Mouse (Mus musculus): ENCODE results near the gene Mapk11. TPM values are rescaled to one million over a fixed set of nuclear protein-coding genes. Genes with fewer than 3 reads are reported as not detected.

Gene Mapk11
- polyA plus RNA-seq, 2 experiments = 0.83 to 0.84 TPM

DNA sequence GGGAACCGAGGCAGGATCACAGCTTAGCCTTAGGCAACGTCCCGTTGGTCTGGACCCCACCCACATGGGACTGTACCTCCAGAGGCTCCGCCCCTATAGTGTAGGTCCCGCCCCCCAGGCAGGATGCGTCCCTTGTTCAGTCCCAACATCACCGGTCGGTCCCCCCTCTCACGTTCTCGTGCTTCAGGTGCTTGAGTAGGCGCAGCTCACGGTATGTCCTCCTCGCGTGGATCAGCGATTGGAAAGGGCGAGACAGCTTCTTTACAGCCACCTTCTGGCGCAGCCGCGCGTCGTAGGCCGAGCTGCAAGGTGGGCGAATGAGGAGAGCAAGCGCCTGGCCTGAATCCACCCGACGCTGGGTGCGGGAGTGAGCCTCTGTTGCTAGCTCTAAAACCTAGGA, 2.9 kb downstream of the Mapk11 start:
- H3K27me3 ChIP-seq (ENCODE audit: control insufficient read depth, insufficient read depth, low read length) = peaks cover 64% of the 10 kb centered on the region
- no peak overlapping the region for H3K9ac ChIP-seq (replicated peaks)
- no peaks in the 10 kb centered on the region for H3K36me3 ChIP-seq (replicated peaks; ENCODE audit: control insufficient read depth, insufficient read depth, low read depth)
- H3K4me2 ChIP-seq (ENCODE audit: low read depth) = no peak overlapping the region
- no peak for ATAC-seq (ENCODE audit: insufficient read depth)
- no peak for DNase-seq (ENCODE audit: low read depth in 3 of 3, low spot score in 3 of 3)
- WGBS (ENCODE audit: insufficient replicate concordance) = 2% methylated on average over 27 of the region's 27 CpGs
- no peak overlapping the region for H3K27ac ChIP-seq
- no peaks in the 10 kb centered on the region; a peak in 1 of 4 replicates for H3K4me1 ChIP-seq (replicated peaks; ENCODE audit: control insufficient read depth in 2 of 2, insufficient read depth in 2 of 2, low read length in 1 of 2)
- H3K9me3 ChIP-seq (ENCODE audit: control insufficient read depth, low read length) = no peaks in the 10 kb centered on the region
- no peak overlapping the region for H3K4me3 ChIP-seq (ENCODE audit: insufficient read depth in 1 of 2, low read depth in 2 of 2, low read length in 2 of 2)
- TF ChIP-seq EP300 (IDR thresholded peaks at IDR 0.05; ENCODE audit: low read depth) (no peak), CTCF (IDR thresholded peaks at IDR 0.05; ENCODE audit: low read depth) (no peak)

DNA sequence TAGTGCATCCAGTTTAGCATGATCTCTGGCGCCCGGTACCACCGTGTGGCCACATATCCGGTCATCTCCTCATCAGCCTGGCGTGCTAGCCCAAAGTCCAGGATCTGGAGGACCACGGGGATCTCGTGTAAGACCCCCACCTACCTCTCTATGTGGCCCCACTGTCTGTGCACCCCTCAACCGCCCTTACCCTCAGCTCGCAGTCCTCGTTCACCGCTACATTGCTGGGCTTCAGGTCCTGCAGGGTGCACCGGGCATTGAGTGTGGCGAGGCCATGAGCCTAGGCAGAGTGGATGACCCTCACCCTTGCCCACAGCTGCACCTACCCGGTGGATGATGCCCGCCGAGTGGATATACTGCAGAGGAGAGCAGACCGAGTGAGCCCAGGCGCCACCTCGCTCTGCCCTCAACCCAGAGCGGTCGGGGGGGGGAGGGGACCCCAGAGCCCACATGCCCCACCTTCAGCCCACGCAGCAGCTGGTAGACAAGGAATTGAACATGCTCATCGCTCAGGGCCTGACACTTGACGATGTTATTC, 3.5 kb downstream of the Mapk11 start:
- no peaks in the 10 kb centered on the region; a peak in 1 of 4 replicates for H3K4me1 ChIP-seq (replicated peaks; ENCODE audit: control insufficient read depth in 2 of 2, insufficient read depth in 2 of 2, low read length in 1 of 2)
- H3K9me3 ChIP-seq (ENCODE audit: control insufficient read depth, low read length) = no peaks in the 10 kb centered on the region
- TF ChIP-seq CTCF (IDR thresholded peaks at IDR 0.05; ENCODE audit: low read depth) (no peak), EP300 (IDR thresholded peaks at IDR 0.05; ENCODE audit: low read depth) (no peak)
- no peak overlapping the region for H3K4me3 ChIP-seq (ENCODE audit: insufficient read depth in 1 of 2, low read depth in 2 of 2, low read length in 2 of 2)
- peaks cover 70% of the 10 kb centered on the region for H3K27me3 ChIP-seq (ENCODE audit: control insufficient read depth, insufficient read depth, low read length)
- ATAC-seq (ENCODE audit: insufficient read depth) = no peak
- WGBS (ENCODE audit: insufficient replicate concordance) = 58% methylated on average over 24 of the region's 24 CpGs
- no peak overlapping the region for H3K27ac ChIP-seq
- DNase-seq (ENCODE audit: low read depth in 3 of 3, low spot score in 3 of 3) = no peak
- no peak overlapping the region for H3K4me2 ChIP-seq (ENCODE audit: low read depth)
- H3K36me3 ChIP-seq (replicated peaks; ENCODE audit: control insufficient read depth, insufficient read depth, low read depth) = no peaks in the 10 kb centered on the region
- no peak overlapping the region for H3K9ac ChIP-seq (replicated peaks)

DNA sequence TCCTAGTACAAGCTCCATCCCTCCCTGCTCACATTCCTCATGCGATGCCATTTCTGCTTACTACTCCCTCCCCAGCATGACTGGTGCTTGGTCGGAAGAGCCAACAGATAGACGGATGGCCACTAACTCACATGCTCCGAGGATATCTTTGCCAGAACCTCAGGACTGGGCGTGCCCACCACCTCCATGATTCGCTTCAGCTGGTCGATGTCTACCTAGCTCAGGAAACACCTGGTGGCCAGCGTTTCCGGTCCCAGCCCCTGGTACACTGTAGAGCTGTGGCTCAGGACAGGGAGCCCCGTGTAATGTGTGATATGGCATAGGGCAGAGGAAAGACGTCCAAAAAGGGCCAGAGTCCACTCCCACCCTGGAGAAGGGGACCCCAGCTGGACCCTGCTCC, 4.5 kb downstream of the Mapk11 start:
- Histone ChIP-seq H3K36me3 (replicated peaks; ENCODE audit: control insufficient read depth, insufficient read depth, low read depth) (no peaks in the 10 kb centered on the region), H3K9ac (replicated peaks) (no peak overlapping the region), H3K4me2 (ENCODE audit: low read depth) (no peak overlapping the region), H3K4me1 (replicated peaks; ENCODE audit: control insufficient read depth in 2 of 2, insufficient read depth in 2 of 2, low read length in 1 of 2) (no peaks in the 10 kb centered on the region; a peak in 1 of 4 replicates), H3K27me3 (ENCODE audit: control insufficient read depth, insufficient read depth, low read length) (peaks cover 71% of the 10 kb centered on the region), H3K27ac (no peak overlapping the region), H3K4me3 (ENCODE audit: insufficient read depth in 1 of 2, low read depth in 2 of 2, low read length in 2 of 2) (no peak overlapping the region), H3K9me3 (ENCODE audit: control insufficient read depth, low read length) (no peaks in the 10 kb centered on the region)
- TF ChIP-seq CTCF (IDR thresholded peaks at IDR 0.05; ENCODE audit: low read depth) = no peak
- no peak for TF ChIP-seq EP300 (IDR thresholded peaks at IDR 0.05; ENCODE audit: low read depth)
- ATAC-seq (ENCODE audit: insufficient read depth) (no peak), DNase-seq (ENCODE audit: low read depth in 3 of 3, low spot score in 3 of 3) (no peak)
- 46% methylated on average over 11 of the region's 11 CpGs for WGBS (ENCODE audit: insufficient replicate concordance)

DNA sequence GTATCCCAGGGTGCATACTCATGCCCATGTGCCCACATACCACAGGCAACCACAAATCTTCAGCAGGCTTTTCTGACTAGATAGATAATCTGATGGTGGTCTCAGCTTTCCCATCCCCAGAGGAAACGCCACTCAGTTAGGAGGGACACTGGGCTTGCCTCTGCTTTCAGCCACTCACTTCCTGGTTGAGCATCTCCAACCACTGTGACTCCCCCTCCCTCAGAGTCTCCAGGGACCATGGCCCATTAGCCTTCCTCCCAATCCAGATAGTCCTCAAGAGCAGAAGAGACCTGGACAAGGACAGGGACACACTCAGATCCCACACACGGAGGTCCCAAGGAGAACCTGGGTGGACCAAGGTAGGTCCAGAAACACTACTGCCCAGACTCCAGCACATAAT, 6.3 kb downstream of the Mapk11 start:
- Histone ChIP-seq H3K4me2 (ENCODE audit: low read depth) (no peak overlapping the region), H3K36me3 (replicated peaks; ENCODE audit: control insufficient read depth, insufficient read depth, low read depth) (no peaks in the 10 kb centered on the region), H3K27me3 (ENCODE audit: control insufficient read depth, insufficient read depth, low read length) (peaks cover 70% of the 10 kb centered on the region), H3K27ac (no peak overlapping the region), H3K9ac (replicated peaks) (no peak overlapping the region), H3K4me3 (ENCODE audit: insufficient read depth in 1 of 2, low read depth in 2 of 2, low read length in 2 of 2) (no peak overlapping the region), H3K4me1 (replicated peaks; ENCODE audit: control insufficient read depth in 2 of 2, insufficient read depth in 2 of 2, low read length in 1 of 2) (no peaks in the 10 kb centered on the region), H3K9me3 (ENCODE audit: control insufficient read depth, low read length) (no peaks in the 10 kb centered on the region)
- no peak for DNase-seq (ENCODE audit: low read depth in 3 of 3, low spot score in 3 of 3)
- TF ChIP-seq EP300 (IDR thresholded peaks at IDR 0.05; ENCODE audit: low read depth) = no peak
- no peak for TF ChIP-seq CTCF (IDR thresholded peaks at IDR 0.05; ENCODE audit: low read depth)
- WGBS (ENCODE audit: insufficient replicate concordance) = 35% methylated on average over 2 of the region's 2 CpGs
- no peak for ATAC-seq (ENCODE audit: insufficient read depth)

DNA sequence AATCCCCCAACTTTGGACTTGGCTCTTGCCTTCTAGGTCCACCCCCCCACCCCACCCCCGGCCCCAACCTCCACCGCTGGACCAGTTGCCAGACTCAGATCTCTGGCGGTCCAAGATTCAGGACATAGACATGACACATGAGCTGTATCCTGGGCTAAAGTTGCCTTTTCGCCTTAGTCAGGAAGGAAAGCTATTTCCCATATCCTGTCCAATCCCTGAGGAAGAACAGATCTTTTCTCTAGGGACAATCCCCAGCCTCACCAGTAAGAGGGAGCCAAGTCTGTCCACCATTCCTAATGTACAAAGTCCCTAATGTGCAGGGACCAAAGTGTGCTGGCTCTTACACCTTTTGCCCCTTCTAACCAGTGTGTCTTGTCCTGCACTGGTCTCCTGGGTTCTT, 7.5 kb downstream of the Mapk11 start:
- H3K36me3 ChIP-seq (replicated peaks; ENCODE audit: control insufficient read depth, insufficient read depth, low read depth) = no peaks in the 10 kb centered on the region
- 44% methylated on average over 4 of the region's 4 CpGs for WGBS (ENCODE audit: insufficient replicate concordance)
- no peak overlapping the region for H3K4me2 ChIP-seq (ENCODE audit: low read depth)
- TF ChIP-seq CTCF (IDR thresholded peaks at IDR 0.05; ENCODE audit: low read depth) (no peak), EP300 (IDR thresholded peaks at IDR 0.05; ENCODE audit: low read depth) (no peak)
- H3K27me3 ChIP-seq (ENCODE audit: control insufficient read depth, insufficient read depth, low read length) = peaks cover 61% of the 10 kb centered on the region
- ATAC-seq (ENCODE audit: insufficient read depth) (no peak), DNase-seq (ENCODE audit: low read depth in 3 of 3, low spot score in 3 of 3) (no peak)
- H3K4me1 ChIP-seq (replicated peaks; ENCODE audit: control insufficient read depth in 2 of 2, insufficient read depth in 2 of 2, low read length in 1 of 2) = no peaks in the 10 kb centered on the region
- no peak overlapping the region for H3K9ac ChIP-seq (replicated peaks)
- no peak overlapping the region for H3K4me3 ChIP-seq (ENCODE audit: insufficient read depth in 1 of 2, low read depth in 2 of 2, low read length in 2 of 2)
- H3K27ac ChIP-seq = no peak overlapping the region
- H3K9me3 ChIP-seq (ENCODE audit: control insufficient read depth, low read length) = no peaks in the 10 kb centered on the region
